Mouse (Mus musculus) urinary bladder, postnatal 14 days (tissue): ENCODE results near the gene Sox5.

Source experiments
- DNase-seq: peaks from one replicate; pipeline ENCODE4 v3.0.0; 2021; ENCODE audit warnings: low spot score

The Sox5 gene

GRCm38 (mm10) chr6:144716376-144716775 lies 65.4 kb downstream of the Sox5 start:
- no peak for DNase-seq

GRCm38 (mm10) chr6:144711841-144712240 lies 69.9 kb downstream of the Sox5 start:
- DNase-seq: peak; percentile 62

- DNase-seq: peak; percentile 60
Measured at GRCm38 (mm10) chr6:144710816-144711215, 71.0 kb downstream of the Sox5 start.

GRCm38 (mm10) chr6:144709614-144710180 lies 72.1 kb downstream of the Sox5 start:
- DNase-seq: no peak

DNA sequence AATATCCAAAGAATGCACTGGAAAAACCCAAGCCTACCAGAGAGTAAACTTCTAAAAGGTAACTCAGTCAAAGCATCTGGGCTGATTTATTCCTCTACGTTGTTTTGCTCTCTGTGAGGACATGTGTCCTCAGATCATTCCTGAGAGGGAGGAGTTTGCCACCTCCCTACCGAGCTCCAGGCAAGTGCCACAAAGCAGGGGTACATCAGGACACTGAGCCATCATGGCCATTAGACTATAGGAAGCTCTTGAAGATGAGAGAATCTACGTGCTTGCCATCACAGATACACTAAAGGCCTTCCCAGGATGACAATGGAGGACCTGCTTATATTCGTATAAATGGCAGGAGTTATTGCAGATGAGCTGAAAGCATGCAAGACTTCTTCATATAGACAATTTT lies 73.4 kb downstream of the Sox5 start:
- DNase-seq: no peak

- DNase-seq: no peak
Measured at GRCm38 (mm10) chr6:144707976-144708375, 73.8 kb downstream of the Sox5 start.

GRCm38 (mm10) chr6:144704962-144705361 lies 76.8 kb downstream of the Sox5 start:
- no peak for DNase-seq

DNA sequence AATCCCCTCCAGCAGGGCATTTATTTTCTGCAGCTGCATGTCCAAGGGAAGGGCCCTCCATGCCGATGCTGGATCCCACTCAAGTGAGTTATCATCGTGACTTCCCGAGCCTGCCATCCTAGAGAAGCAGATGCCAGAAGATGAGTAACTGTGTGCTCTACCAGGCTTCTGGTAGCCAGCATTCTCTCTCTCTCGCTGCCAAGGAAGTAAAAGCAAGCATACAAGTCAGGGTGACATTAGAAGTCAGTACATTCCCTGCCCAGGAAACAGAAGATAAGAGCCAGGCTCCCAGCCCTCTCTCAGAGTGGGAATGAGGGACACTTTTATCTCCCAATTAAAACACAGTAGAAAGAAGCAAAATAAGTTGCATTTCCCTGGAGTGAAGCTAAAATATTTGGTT lies 86.1 kb downstream of the Sox5 start:
- DNase-seq: no peak

- DNase-seq: no peak
Measured at GRCm38 (mm10) chr6:144693211-144693899, 88.4 kb downstream of the Sox5 start.

DNA sequence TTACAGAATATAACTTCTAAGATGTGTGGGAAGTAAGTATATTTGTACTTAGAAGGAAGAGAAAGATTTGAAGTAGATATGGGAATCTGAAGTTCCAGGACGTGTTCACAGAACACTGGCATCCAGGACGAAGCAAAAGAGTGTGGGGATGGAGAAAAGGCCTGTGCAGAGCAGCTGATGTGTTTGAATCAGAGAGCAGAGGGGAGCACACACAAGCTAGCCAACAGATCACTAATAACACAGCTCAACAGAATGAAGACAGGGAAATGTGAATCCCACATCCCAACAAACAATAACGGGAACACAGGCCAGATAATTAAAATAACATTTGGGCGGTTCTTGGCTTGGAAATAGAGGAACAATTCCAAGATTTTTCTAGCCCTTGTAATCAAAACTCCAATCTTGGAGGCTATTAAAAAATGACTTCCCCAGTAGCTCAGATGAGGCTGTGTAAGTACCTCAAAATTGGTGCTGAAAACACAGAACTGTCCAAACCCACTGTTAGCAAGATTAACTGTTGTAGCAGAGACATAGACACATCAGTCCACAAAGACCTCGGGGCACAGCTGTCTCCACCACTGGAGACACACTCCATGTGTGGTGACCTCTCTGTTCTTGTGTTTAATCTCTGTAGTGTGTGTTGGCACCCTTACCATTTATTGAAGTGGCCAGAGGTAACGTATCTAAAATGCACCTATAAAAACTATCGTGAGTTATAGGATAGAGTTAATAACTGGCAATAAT lies 90.3 kb downstream of the Sox5 start:
- no peak for DNase-seq

DNA sequence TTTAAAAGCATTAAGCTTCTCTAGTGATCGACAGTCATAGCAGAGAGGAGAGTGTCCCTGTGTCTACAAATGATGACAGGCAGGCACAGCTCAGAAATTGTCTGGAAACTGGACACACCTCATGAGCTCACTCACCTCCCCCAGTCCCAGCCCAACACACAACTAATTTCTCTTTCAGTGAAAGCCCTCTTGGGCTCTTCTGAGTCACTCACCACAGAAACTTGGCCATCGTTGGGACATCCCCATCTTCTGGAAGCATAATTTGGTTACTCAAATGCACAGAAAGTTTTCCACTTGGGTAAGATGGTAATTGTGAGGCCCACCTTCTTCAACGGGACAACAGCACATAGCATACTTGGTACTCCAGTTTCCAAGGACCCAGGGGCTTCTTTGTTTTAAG lies 92.7 kb downstream of the Sox5 start:
- DNase-seq: no peak

DNA sequence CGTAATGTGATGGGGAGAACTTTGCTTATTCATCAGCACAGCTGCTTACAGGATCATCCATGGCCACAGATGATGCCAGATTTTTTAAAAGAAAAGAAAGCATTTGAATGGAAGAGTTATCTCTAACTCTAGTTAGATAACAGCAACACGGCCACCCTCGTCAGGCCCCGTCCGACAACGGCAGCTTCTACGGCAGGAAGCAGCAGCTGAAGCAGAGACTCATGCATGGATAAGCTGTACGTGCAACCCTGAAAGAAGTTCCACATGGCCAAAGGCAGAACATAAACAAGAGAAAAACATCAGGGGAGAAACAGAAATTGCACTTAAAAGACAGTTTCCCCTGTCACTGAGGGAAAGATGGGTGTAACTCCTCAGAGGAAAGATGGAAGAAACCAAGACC lies 94.1 kb downstream of the Sox5 start:
- DNase-seq: no peak

DNA sequence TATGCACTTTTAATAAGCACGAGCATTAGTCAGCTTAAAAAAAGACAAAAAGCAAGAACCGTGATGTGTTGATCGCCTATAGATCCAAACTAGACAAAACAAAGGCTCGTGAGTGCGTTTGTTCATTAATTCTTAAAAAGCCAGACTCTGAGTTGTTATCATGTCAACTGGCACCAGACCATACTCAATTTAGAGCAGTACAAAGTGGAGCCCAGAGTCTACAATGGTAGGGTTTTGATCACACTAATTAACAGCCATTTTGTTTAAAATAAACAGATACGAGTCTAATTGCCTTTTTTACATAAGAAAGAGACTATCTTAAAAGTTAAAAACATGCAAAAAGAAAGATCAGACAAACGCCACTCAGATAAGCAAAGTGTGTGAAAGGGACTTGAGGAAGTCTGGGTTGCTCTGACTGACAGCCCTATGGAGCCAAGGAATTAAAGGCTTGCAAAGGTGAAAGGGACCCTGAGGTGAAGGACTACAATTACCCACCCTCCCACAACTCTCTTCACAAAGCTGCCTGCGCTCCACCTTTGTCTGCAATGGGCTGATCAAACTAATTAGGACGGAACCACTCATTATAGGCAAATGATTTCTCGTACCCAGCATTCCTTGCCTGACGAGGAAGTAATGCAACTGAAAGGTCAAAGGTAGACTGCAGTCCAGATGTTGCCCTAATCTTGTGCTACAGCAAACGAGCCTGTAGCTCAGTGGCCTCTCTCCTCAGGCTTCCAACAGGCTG lies 100.6 kb downstream of the Sox5 start:
- no peak for DNase-seq

- DNase-seq: no peak
Measured at GRCm38 (mm10) chr6:144677491-144678133, 104.2 kb downstream of the Sox5 start.

DNA sequence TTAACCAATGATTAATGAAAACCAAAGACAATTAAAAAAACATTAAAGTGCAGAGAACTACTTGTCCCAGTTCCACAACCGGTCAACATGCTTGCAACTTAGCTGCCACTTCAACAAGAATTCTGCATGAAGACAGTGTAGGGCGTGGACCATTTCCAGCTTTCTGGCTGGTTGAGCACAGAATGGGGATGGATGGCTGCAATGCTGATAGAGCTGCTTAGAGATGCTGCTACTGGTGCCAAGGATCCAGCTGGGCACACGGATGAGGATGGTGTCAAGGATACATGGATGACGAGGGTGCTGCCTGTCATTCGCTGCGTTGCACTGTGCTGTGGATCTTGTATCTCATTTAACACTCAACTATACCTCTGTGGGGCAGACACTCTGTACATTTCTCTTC lies 106.7 kb downstream of the Sox5 start:
- DNase-seq: no peak

DNA sequence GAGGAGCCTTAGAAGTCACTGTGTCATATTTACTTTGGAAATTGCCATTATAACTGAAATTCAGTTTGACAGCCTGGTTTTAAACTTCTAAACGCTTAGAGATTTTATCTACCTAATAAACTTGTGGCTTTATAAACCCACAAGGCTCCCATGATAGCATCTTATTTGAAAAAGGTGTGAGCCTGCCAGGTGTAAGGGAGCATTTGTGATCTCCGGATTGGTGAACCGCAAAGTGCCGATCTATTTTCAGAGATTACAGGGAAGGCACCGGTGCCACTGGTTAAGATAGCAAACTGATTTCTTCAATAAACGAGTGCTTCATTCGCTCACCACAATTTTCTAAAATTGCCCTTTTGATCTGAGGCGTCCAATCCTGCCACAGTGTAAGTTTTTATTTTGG lies 107.9 kb downstream of the Sox5 start:
- DNase-seq: no peak

- DNase-seq: no peak
Measured at GRCm38 (mm10) chr6:144670433-144671167, 111.2 kb downstream of the Sox5 start.

DNA sequence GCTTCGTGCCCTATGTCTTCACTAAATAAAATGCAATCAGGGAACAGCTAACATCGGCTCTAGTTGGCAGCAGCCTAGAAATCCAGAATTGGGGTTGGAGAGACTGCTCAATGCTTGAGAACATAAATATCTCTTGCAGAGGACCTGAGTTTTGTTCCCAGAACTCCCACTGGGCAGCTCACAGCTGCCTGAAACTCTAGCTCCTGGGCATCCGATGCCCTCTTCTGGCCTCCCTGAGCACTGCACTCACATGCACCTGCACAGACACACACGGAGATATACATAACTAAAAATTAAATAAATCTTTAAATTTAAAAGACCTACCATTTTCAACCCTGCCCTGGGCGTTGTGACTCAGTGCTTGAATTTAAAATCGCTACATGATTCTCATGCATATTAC lies 115.2 kb downstream of the Sox5 start:
- no peak for DNase-seq

- no peak for DNase-seq
Measured at GRCm38 (mm10) chr6:144664765-144665164, 117.0 kb downstream of the Sox5 start.

DNA sequence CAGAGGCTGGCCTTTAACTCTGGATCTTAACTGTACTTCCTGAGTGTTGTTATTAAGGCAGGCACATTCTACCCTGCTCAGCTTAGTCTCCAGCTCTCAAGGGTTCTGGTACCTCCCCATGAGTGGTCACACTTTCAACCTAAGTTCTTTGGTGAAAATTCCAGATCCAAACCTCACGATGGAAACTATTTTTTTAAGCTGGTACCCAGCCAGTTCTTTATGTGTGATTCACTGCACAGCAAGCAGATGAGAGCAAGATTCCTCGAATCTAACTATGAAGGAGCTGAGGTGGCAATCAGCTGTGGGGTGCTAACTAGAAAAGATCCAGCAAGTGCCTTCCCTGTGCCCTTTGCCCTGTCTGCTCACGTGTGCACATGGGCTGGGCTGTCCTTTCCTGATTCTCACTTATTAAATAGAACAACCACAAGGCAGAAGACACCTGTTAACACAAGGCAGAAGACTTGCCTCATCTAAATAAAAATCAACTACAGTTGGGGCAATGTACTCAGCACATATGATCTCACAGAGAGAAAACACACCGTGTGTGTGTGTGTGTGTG lies 118.2 kb downstream of the Sox5 start:
- DNase-seq: no peak
